Mouse (Mus musculus): ENCODE results near the gene Pard3. TPM values are rescaled to one million over a fixed set of nuclear protein-coding genes. Genes with fewer than 3 reads are reported as not detected.

Gene Pard3
- polyA plus RNA-seq, 1 experiment = 11.3 TPM

DNA sequence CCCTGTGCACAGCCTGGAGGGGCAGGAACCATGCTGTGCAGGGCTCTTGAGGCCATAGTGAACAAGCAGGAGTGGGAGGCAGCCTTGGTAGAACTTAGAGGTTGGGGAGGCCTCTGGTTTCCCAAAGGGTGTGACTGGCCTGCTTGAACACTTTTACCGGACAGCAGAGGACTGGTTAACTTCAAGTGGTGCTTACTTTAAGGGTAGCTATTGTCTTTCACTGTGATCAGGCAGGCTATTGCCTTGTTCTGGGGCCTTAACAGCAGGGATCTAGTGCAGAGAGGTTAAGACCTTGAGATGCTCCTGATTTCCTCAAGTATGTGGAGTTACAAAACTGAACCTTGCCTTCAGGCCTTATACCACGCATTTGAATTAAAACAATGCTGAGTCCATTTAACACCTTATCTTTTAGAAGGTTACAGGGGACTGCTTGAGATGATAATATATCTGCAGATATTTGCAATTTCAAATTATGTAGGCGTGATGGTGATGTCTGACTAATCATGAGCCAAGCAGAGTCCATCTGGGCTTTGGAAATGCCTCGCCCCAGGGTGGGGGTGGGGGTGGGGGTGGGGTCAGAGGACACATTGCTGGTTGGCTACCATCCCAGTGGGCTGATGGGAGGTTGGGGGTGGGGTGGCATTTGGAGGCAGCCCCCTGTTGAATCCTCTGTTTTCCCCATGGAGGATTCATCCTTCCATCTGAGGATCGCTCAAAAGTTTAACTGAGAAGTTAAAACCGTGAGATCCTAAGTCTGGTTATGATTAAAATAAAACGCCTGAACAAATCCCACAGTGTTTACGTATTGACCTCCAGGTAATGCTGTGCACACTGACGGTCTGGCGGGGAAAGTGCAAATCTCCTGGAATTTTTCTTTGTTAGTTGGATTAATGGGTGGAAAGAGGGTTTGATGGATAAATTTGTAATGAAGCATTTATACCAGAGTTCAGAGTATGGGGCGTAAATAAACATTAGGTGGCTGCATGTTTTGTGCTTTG lies 62.3 kb downstream of the Pard3 start:
- Histone ChIP-seq H3K27ac (ENCODE audit: insufficient read depth, low read length) (no peak overlapping the region), H3K4me1 (ENCODE audit: control insufficient read depth, insufficient read depth, low read length) (no peaks in the 10 kb centered on the region), H3K4me3 (ENCODE audit: insufficient read depth, low read length) (no peak overlapping the region)
- no peak for TF ChIP-seq POLR2A (IDR thresholded peaks at IDR 0.05; ENCODE audit: extremely low read depth, insufficient read depth, low read length)
- no peak for TF ChIP-seq CTCF (IDR thresholded peaks at IDR 0.05; ENCODE audit: extremely low read depth, insufficient read depth, low read length)

DNA sequence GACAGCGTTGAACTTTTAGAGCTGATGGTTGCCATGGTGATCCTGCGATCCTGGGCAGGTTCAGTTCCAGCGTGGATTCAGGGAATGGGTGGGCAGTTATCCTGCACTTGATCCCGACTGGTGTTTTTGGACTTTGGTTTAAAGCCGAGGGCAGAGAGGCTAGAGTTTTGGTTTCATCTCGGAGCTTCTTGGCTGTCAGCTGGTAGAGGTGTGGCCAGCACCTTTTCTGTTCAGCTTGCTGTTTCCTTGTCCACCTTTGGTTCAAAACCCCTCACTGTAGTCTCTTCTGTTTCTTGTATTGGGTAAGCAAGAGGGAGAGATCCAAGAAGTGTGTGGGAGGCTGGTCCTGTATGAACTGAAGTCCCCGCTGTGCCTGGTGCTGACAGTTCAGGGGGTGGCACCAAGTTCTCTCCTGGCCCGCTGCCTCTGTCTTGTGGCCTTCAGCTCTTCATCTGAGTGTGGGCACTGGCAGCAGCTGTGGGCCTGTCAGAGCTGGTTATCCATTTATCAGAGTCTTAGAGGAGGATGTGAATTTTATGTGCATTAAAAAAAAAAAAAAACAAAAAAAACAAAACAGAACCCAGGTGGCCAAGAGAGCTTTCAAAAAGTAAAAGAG lies 65.2 kb downstream of the Pard3 start:
- 0 out of 2 replicates have a peak overlapping the region, but pooled peaks have one; percentile 42 for H3K27ac ChIP-seq (ENCODE audit: insufficient read depth, low read length)
- H3K4me3 ChIP-seq (ENCODE audit: insufficient read depth, low read length) = no peak overlapping the region
- H3K4me1 ChIP-seq (ENCODE audit: control insufficient read depth, insufficient read depth, low read length) = no peaks in the 10 kb centered on the region
- TF ChIP-seq POLR2A (IDR thresholded peaks at IDR 0.05; ENCODE audit: extremely low read depth, insufficient read depth, low read length) = no peak
- TF ChIP-seq CTCF (IDR thresholded peaks at IDR 0.05; ENCODE audit: extremely low read depth, insufficient read depth, low read length) = no peak

- no peaks in the 10 kb centered on the region; the same call in 1 of the 2 replicates for H3K4me1 ChIP-seq (ENCODE audit: control insufficient read depth, insufficient read depth, low read length)
- no peak overlapping the region for H3K4me3 ChIP-seq (ENCODE audit: insufficient read depth, low read length)
- no peak overlapping the region for H3K27ac ChIP-seq (ENCODE audit: insufficient read depth, low read length)
- TF ChIP-seq POLR2A (IDR thresholded peaks at IDR 0.05; ENCODE audit: extremely low read depth, insufficient read depth, low read length) (no peak), CTCF (IDR thresholded peaks at IDR 0.05; ENCODE audit: extremely low read depth, insufficient read depth, low read length) (no peak)
These were observed 70.6 kb downstream of the Pard3 start for GRCm38 (mm10) chr8:127134327-127134726.

- H3K4me1 ChIP-seq (ENCODE audit: control insufficient read depth, insufficient read depth, low read length) = no peaks in the 10 kb centered on the region; the same call in 1 of the 2 replicates
- no peak overlapping the region for H3K4me3 ChIP-seq (ENCODE audit: insufficient read depth, low read length)
- TF ChIP-seq POLR2A (IDR thresholded peaks at IDR 0.05; ENCODE audit: extremely low read depth, insufficient read depth, low read length) (no peak), CTCF (IDR thresholded peaks at IDR 0.05; ENCODE audit: extremely low read depth, insufficient read depth, low read length) (no peak)
- H3K27ac ChIP-seq (ENCODE audit: insufficient read depth, low read length) = no peak overlapping the region
These were observed 72.5 kb downstream of the Pard3 start for GRCm38 (mm10) chr8:127136201-127136600.

DNA sequence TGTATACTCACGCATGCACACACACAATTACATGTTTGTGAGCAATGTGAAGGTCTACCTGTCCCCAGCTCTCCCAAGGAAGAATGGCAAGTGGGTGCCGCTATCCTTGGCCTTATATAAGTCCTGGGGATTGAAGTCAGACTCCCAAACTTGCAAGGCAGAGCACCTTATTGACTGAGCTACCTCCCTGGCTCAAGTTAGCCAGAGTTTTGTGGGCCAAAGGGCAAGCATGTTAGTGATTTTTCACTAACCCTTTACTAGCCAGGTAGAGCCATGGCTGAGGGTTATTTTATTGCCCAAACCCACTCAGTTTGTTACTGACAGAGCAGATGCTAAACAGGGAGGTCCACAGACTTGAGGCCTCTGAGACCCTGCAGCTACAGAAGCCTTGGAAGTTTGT lies 73.1 kb downstream of the Pard3 start:
- no peak for TF ChIP-seq POLR2A (IDR thresholded peaks at IDR 0.05; ENCODE audit: extremely low read depth, insufficient read depth, low read length)
- TF ChIP-seq CTCF (IDR thresholded peaks at IDR 0.05; ENCODE audit: extremely low read depth, insufficient read depth, low read length) = no peak
- H3K4me3 ChIP-seq (ENCODE audit: insufficient read depth, low read length) = no peak overlapping the region
- H3K27ac ChIP-seq (ENCODE audit: insufficient read depth, low read length) = no peak overlapping the region
- H3K4me1 ChIP-seq (ENCODE audit: control insufficient read depth, insufficient read depth, low read length) = no peaks in the 10 kb centered on the region; the same call in 1 of the 2 replicates

DNA sequence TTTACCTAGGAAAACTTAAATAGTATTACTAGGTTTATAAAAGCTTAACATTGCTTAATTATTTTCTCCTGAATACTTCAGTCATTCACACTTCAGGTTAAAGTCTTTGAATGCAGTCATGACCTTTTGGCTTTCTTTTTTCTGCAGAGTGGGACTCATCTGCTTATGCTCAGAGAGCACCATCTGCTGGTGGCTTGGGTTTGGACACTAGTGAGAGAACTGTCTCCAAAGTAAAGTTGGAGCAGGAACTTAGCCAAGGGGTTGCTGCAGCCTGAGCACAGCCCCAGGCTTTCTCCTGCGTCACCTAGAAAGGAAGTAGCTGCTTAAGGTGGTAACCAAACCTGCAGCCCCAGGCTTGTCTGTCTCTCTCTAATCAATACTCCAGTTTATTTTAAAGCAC lies 75.5 kb downstream of the Pard3 start:
- Histone ChIP-seq H3K4me3 (ENCODE audit: insufficient read depth, low read length) (no peak overlapping the region), H3K4me1 (ENCODE audit: control insufficient read depth, insufficient read depth, low read length) (no peaks in the 10 kb centered on the region; the same call in 1 of the 2 replicates), H3K27ac (ENCODE audit: insufficient read depth, low read length) (no peak overlapping the region)
- TF ChIP-seq POLR2A (IDR thresholded peaks at IDR 0.05; ENCODE audit: extremely low read depth, insufficient read depth, low read length) = no peak
- peak; percentile 94 for TF ChIP-seq CTCF (IDR thresholded peaks at IDR 0.05; ENCODE audit: extremely low read depth, insufficient read depth, low read length)

DNA sequence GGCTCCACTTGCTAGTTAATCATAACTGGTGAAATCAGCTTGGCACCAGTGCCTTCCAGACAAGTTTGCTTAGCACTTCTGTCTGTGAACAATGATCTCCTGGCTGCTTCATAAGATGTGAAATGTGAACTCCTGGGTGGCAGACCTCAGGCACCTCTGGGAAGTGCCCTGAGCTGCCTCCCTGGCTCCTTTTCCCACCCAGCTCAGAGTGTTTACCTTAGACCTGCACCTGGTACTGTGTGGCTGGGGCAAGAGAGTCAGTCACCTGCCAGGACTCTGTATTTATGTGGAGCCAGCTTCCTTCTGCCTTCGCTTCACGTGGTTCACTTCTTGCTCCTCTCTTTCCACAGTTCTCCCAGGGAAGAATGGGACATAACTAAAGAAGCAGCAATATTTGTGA lies 77.3 kb downstream of the Pard3 start:
- TF ChIP-seq CTCF (IDR thresholded peaks at IDR 0.05; ENCODE audit: extremely low read depth, insufficient read depth, low read length) = no peak
- TF ChIP-seq POLR2A (IDR thresholded peaks at IDR 0.05; ENCODE audit: extremely low read depth, insufficient read depth, low read length) = no peak
- no peaks in the 10 kb centered on the region; the same call in 1 of the 2 replicates for H3K4me1 ChIP-seq (ENCODE audit: control insufficient read depth, insufficient read depth, low read length)
- H3K27ac ChIP-seq (ENCODE audit: insufficient read depth, low read length) = no peak overlapping the region
- H3K4me3 ChIP-seq (ENCODE audit: insufficient read depth, low read length) = no peak overlapping the region

- Histone ChIP-seq H3K4me3 (ENCODE audit: insufficient read depth, low read length) (no peak overlapping the region), H3K4me1 (ENCODE audit: control insufficient read depth, insufficient read depth, low read length) (peaks cover under 1% of the 10 kb centered on the region; the same call in 1 of the 2 replicates), H3K27ac (ENCODE audit: insufficient read depth, low read length) (no peak overlapping the region)
- no peak for TF ChIP-seq POLR2A (IDR thresholded peaks at IDR 0.05; ENCODE audit: extremely low read depth, insufficient read depth, low read length)
- TF ChIP-seq CTCF (IDR thresholded peaks at IDR 0.05; ENCODE audit: extremely low read depth, insufficient read depth, low read length) = no peak
These were observed 79.9 kb downstream of the Pard3 start for GRCm38 (mm10) chr8:127143641-127144040.

DNA sequence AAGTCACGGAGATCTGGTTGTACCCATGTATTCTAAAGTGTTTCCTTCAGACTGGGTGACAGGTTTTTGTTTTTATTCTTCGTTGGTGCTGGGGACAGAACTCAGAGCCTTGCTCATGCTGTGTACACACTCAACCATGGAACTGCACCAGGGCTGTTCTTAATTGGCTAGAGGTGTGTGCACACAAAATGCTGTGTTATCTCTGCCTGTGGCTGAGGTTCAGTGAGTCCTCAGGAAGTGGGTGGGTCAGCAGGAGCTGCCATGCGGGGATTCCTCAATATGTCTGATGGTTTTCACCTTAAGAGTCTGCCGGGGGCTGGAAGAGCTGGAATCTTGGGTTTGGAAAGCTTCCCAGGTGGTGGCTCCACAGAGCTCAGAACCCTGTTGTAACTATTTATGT lies 80.9 kb downstream of the Pard3 start:
- Histone ChIP-seq H3K4me3 (ENCODE audit: insufficient read depth, low read length) (no peak overlapping the region), H3K4me1 (ENCODE audit: control insufficient read depth, insufficient read depth, low read length) (peaks cover 3% of the 10 kb centered on the region; the same call in 1 of the 2 replicates), H3K27ac (ENCODE audit: insufficient read depth, low read length) (no peak overlapping the region)
- no peak for TF ChIP-seq CTCF (IDR thresholded peaks at IDR 0.05; ENCODE audit: extremely low read depth, insufficient read depth, low read length)
- TF ChIP-seq POLR2A (IDR thresholded peaks at IDR 0.05; ENCODE audit: extremely low read depth, insufficient read depth, low read length) = no peak
